In the genomic region with DNA sequence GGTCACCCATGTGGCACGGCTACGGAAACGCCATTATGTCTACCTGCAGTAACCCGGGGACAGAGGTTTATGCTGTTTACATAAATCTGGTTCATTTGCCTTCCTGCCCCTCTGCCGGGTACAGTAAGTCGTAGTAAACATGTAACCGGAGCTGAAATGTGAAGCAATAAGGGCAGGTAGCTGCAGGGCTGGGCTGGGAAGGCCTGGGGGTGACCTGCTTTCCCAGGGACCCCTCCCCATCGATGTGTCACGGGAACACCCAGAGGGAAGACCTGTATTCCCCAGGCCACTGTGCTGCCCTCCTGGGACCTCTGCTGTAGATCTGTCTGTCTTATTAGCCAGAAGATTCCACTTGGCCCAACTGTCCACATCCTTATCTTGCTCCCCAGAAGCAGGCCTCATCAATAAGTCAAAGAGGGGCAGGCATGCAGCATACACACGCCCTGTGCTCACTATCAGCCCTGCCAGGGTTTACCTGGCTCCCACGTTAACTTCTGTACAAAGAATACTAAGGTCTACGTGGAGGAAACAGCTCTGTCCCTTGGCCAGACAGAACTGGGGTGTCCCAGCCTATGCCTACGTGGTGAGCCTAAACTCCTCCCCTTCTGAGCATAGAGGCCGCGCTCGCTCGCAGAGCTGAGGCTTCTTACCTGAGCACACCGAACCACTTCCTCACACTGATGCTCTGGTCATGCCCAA, we compare ENCODE assay signal across 12 mouse cellular contexts. TPM values are rescaled to one million over a fixed set of nuclear protein-coding genes. Genes with fewer than 3 reads are reported as not detected.
DNase-seq lines count a peak whose midpoint lies in the region; ATAC-seq lines count a peak whose summit lies in the region.
"Had no signal": no experiment of that assay in that cellular context is flagged by ENCODE, and none has a peak within 500 bp of the region (broad histone marks: within the 10 kb centered on the region; RNA-seq: fewer than 3 reads in every experiment).

No protein-coding gene starts in this region.

- peaks cover 6% of the 10 kb centered on the region; the same call in 1 of the 2 replicates for H3K36me3 ChIP-seq in intestine, embryonic 15.5 days
- H3K36me3 ChIP-seq in hindbrain, embryonic 14.5 days (replicated peaks; ENCODE audit: control insufficient read depth, insufficient read depth), result no peaks in the 10 kb centered on the region
- H3K36me3 ChIP-seq in midbrain, embryonic 11.5 days (ENCODE audit: control insufficient read depth, insufficient read depth, low read length), result no peaks in the 10 kb centered on the region

- H3K9me3 ChIP-seq in intestine, embryonic 15.5 days, result no peaks in the 10 kb centered on the region
- H3K9me3 ChIP-seq in hindbrain, embryonic 14.5 days (ENCODE audit: control insufficient read depth, low read length), result no peaks in the 10 kb centered on the region
- no peaks in the 10 kb centered on the region for H3K9me3 ChIP-seq in midbrain, embryonic 11.5 days (ENCODE audit: control insufficient read depth, low read length)

- 70% methylated on average over 18 of the region's 18 CpGs for WGBS in intestine, embryonic 15.5 days
- WGBS in hindbrain, embryonic 14.5 days, result 85% methylated on average over 18 of the region's 18 CpGs
- 89% methylated on average over 18 of the region's 18 CpGs for WGBS in midbrain, embryonic 11.5 days

- no peak overlapping the region for H3K4me3 ChIP-seq in intestine, embryonic 15.5 days (replicated peaks)
- no peak overlapping the region for H3K4me3 ChIP-seq in hindbrain, embryonic 14.5 days (replicated peaks; ENCODE audit: low read length)
- H3K4me3 ChIP-seq in midbrain, embryonic 11.5 days (ENCODE audit: low read depth, low read length), result no peak overlapping the region

- no peak overlapping the region for H3K4me2 ChIP-seq in intestine, embryonic 15.5 days (replicated peaks)
- no peak overlapping the region for H3K4me2 ChIP-seq in hindbrain, embryonic 14.5 days (replicated peaks)
- H3K4me2 ChIP-seq in midbrain, embryonic 11.5 days, result no peak overlapping the region

- H3K27ac ChIP-seq in intestine, embryonic 15.5 days, result no peak overlapping the region
- no peak overlapping the region for H3K27ac ChIP-seq in hindbrain, embryonic 14.5 days
- no peak overlapping the region for H3K27ac ChIP-seq in midbrain, embryonic 11.5 days (ENCODE audit: low read depth, low read length)
- H3K27ac ChIP-seq: kidney, postnatal 0 days had no signal

- H3K27me3 ChIP-seq in intestine, embryonic 15.5 days (replicated peaks), result no peaks in the 10 kb centered on the region
- no peaks in the 10 kb centered on the region for H3K27me3 ChIP-seq in hindbrain, embryonic 14.5 days (ENCODE audit: control insufficient read depth, insufficient read depth, low read length)
- H3K27me3 ChIP-seq in midbrain, embryonic 11.5 days (ENCODE audit: control insufficient read depth, insufficient read depth, low read length), result no peaks in the 10 kb centered on the region

- peak; percentile 37 for DNase-seq in spleen, adult 12 weeks (ENCODE audit: low spot score)
- DNase-seq in spleen, postnatal 14 days (ENCODE audit: low spot score in 2 of 2), result no peak
- DNase-seq in hindbrain, embryonic 14.5 days (ENCODE audit: low spot score), result no peak
- no peak for DNase-seq in midbrain, embryonic 11.5 days (ENCODE audit: low spot score, missing footprints)
- DNase-seq in adrenal gland, postnatal 10 days, result no peak
- DNase-seq: cerebellum, adult 9-10 months; gastrocnemius, postnatal 36 days; heart, postnatal 10 days had no signal

- ATAC-seq in activated CD4-positive, CD25-positive, alpha-beta regulatory T cell, adult 4 months, result peak; percentile 34
- peak; percentile 16; the same call in 1 of the 2 replicates for ATAC-seq in intestine, embryonic 15.5 days
- peak; percentile 52 for ATAC-seq in megakaryocyte progenitor cell, adult 5-6 weeks (replicated peaks; ENCODE audit: poor library complexity)
- no peak for ATAC-seq in hindbrain, embryonic 14.5 days (ENCODE audit: low FRiP score)
- ATAC-seq in midbrain, embryonic 11.5 days (ENCODE audit: low FRiP score), result no peak

- no peak overlapping the region for H3K9ac ChIP-seq in intestine, embryonic 15.5 days
- H3K9ac ChIP-seq in hindbrain, embryonic 14.5 days, result no peak overlapping the region
- no peak overlapping the region for H3K9ac ChIP-seq in midbrain, embryonic 11.5 days (ENCODE audit: low read length)

- peaks cover 21% of the 10 kb centered on the region for H3K4me1 ChIP-seq in intestine, embryonic 15.5 days (replicated peaks)
- peaks cover 9% of the 10 kb centered on the region for H3K4me1 ChIP-seq in hindbrain, embryonic 14.5 days (replicated peaks; ENCODE audit: control insufficient read depth, insufficient read depth, low read length)
- peaks cover 18% of the 10 kb centered on the region for H3K4me1 ChIP-seq in midbrain, embryonic 11.5 days (ENCODE audit: control insufficient read depth, insufficient read depth, low read length)

RNA-seq across cellular contexts. Expression of gene Ldlrap1, which starts 16.0 kb away (rescaled TPM):
- 10 to 100 TPM; 21.3 to 25.2 TPM for polyA plus RNA-seq in activated CD4-positive, CD25-positive, alpha-beta regulatory T cell, adult 4 months (2017; shearing (Covaris generic))
- polyA plus RNA-seq in intestine, embryonic 15.5 days (2015; fragmentation: Nextera tagmentation; extraction: Ambion mirVana), result 15.9 and 18.6 TPM in 2 replicates
- 13.7 and 26.0 TPM in 2 replicates for total RNA-seq in megakaryocyte progenitor cell, adult 5-6 weeks (2015)
- total RNA-seq in megakaryocyte progenitor cell, adult 5-6 weeks (2017), result 13.3 and 14.7 TPM in 2 replicates
- polyA plus RNA-seq in hindbrain, embryonic 14.5 days (2014; fragmentation: Nextera tagmentation; extraction: Ambion mirVana), result 2.3 and 2.7 TPM in 2 replicates
- 4.8 and 5.7 TPM in 2 replicates for polyA plus RNA-seq in midbrain, embryonic 11.5 days (2014; fragmentation: Nextera tagmentation; extraction: Ambion mirVana)
- 10 to 100 TPM; 37.3 to 48.9 TPM for total RNA-seq in adrenal gland, postnatal 10 days (2021)

RNA-seq across cellular contexts. Expression of gene Man1c1, which starts 47.7 kb away (rescaled TPM):
- 1 to 10 TPM; 1.0 to 1.9 TPM for polyA plus RNA-seq in activated CD4-positive, CD25-positive, alpha-beta regulatory T cell, adult 4 months (2017; shearing (Covaris generic))
- 3.0 TPM in 2 replicates for polyA plus RNA-seq in intestine, embryonic 15.5 days (2015; fragmentation: Nextera tagmentation; extraction: Ambion mirVana)
- 10.5 and 14.2 TPM in 2 replicates for total RNA-seq in megakaryocyte progenitor cell, adult 5-6 weeks (2015)
- total RNA-seq in megakaryocyte progenitor cell, adult 5-6 weeks (2017), result 5.0 and 5.8 TPM in 2 replicates
- 7.1 and 7.2 TPM in 2 replicates for polyA plus RNA-seq in hindbrain, embryonic 14.5 days (2014; fragmentation: Nextera tagmentation; extraction: Ambion mirVana)
- 3.1 and 3.2 TPM in 2 replicates for polyA plus RNA-seq in midbrain, embryonic 11.5 days (2014; fragmentation: Nextera tagmentation; extraction: Ambion mirVana)
- 10 to 100 TPM; 21.3 TPM for total RNA-seq in adrenal gland, postnatal 10 days (2021)

Comparison
In these comparisons a context has a peak if more than half of its experiments do, and no peak if none do; other contexts are left out.
1. ATAC-seq: peak in activated CD4-positive, CD25-positive, alpha-beta regulatory T cell, adult 4 months (single experiment), intestine, embryonic 15.5 days (single experiment) and megakaryocyte progenitor cell, adult 5-6 weeks (single experiment); none in hindbrain, embryonic 14.5 days (single experiment) and midbrain, embryonic 11.5 days (single experiment).